Mouse (Mus musculus) forebrain, embryonic 14.5 days (tissue): Measurements from ENCODE around the gene Pam. TPM values are rescaled to one million over a fixed set of nuclear protein-coding genes. Genes with fewer than 3 reads are reported as not detected.

ENCODE experiments used
- ATAC-seq: fragments of 200-750 bp; cut with Nextera tagmentation; 2 replicates; pipeline ENCODE4 v1.8.0; 2017; ENCODE audit warnings: mild to moderate bottlenecking, moderate library complexity
- DNase-seq: peaks from one replicate; pipeline ENCODE4 v3.0.0-alpha.2; 2015; ENCODE audit warnings: low spot score
- H3K27ac ChIP-seq: fragments of 300-500 bp; sonication (generic); 2 replicates; pipeline ENCODE4 v1.5.1; 2014; ENCODE audit warnings: low read depth, mild to moderate bottlenecking, control low read depth, low read length, moderate library complexity
- H3K27me3 ChIP-seq: fragments of 300-500 bp; sonication (generic); replicated peaks from 2 replicates; pipeline ENCODE4 v1.6.1; 2014; ENCODE audit warnings: low read length, control low read depth, mixed read lengths; ENCODE audit not compliant: control insufficient read depth, insufficient read depth
- H3K36me3 ChIP-seq: fragments of 300-500 bp; sonication (generic); 2 replicates; pipeline ENCODE4 v1.6.1; 2014; ENCODE audit warnings: low read length, control low read depth; ENCODE audit not compliant: control insufficient read depth, insufficient read depth
- H3K4me1 ChIP-seq: fragments of 300-500 bp; sonication (generic); 2 replicates; pipeline ENCODE4 v1.6.1; 2014; ENCODE audit warnings: antibody characterized with exemption, low read length, control low read depth; ENCODE audit not compliant: control insufficient read depth, insufficient read depth
- H3K4me2 ChIP-seq: fragments of 300-500 bp; sonication (generic); 2 replicates; pipeline ENCODE4 v1.6.1; 2014; ENCODE audit warnings: mild to moderate bottlenecking, control low read depth, low read length
- H3K4me3 ChIP-seq: fragments of 300-500 bp; sonication (generic); 2 replicates; pipeline ENCODE4 v1.5.1; 2014; ENCODE audit warnings: low read depth, low read length, control low read depth
- H3K9ac ChIP-seq: fragments of 300-500 bp; sonication (generic); 2 replicates; pipeline ENCODE4 v1.6.1; 2014; ENCODE audit warnings: mild to moderate bottlenecking, low read length, control low read depth, moderate library complexity
- H3K9me3 ChIP-seq: fragments of 300-500 bp; sonication (generic); replicated peaks from 2 replicates; pipeline ENCODE4 v1.6.1; 2016; ENCODE audit warnings: low read length, control low read depth, mixed read lengths; ENCODE audit not compliant: control insufficient read depth
- WGBS: fragments of 180-500 bp; shearing (Covaris S2); extraction: QIAGEN DNeasy Blood & Tissue Kit; methylation state at CpG from one replicate; pipeline ENCODE4 v1.1.7; 2014; 5-methylcytosine and 5-hydroxymethylcytosine counted together
- polyA plus RNA-seq: library from polyadenylated mRNA; unstranded; fragments of >200 nt; fragmentation: Nextera tagmentation; extraction: Ambion mirVana; gene quantifications from 2 replicates; pipeline ENCODE4 v1.2.1, GENCODE M21; 2014

Gene Pam
- polyA plus RNA-seq, 1 experiment from 2014 or later: 41.7 TPM

DNA sequence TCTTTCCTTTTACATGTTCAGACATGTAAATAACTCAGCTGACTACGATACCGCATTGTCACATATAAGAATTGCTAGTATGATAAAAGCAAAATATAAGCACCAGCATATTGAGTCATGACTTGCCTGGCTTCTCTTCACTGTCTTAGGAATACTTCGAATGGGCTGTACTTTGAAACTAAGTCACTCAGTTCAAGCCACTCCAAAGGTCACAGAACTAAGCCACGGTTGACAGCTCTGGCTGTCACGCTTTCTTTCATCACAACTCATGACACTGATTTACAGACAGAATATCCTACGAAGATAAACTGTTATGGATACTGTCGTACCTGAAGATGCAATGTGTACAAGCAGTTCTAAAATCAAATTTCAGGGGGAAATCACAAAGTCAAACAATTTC, 168.7 kb downstream of the Pam start:
- ATAC-seq: no peak
- Histone ChIP-seq H3K4me2 (no peak overlapping the region), H3K9me3 (no peaks in the 10 kb centered on the region), H3K36me3 (no peaks in the 10 kb centered on the region), H3K9ac (no peak overlapping the region), H3K27me3 (no peaks in the 10 kb centered on the region), H3K4me1 (peaks cover 20% of the 10 kb centered on the region), H3K27ac (no peak overlapping the region), H3K4me3 (no peak overlapping the region)
- 94% methylated on average over 7 of the region's 7 CpGs for WGBS
- DNase-seq: no peak

DNA sequence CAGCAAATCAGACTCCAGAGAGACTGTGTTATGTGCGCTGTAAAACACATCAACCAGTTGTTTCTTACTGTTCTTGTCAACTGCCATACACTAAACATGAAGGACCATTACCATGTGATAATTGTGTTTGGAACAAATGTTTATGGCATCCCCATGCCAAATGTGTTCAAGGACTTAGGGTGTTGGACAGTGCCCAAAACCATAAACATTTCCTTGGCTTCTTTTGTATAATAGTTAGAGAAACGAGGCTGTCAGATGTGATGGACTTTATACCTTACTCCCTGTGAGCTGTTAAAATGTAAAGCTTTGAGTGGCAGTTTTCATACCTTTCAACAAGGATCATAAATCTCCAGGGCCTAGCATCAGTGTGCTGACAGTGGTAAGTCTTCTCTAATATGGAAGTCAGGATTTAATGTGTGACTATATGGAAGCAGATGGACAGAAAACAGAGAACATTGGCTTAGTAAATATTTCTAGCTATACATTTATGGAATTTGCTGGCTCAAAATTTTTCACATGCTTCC, 169.4 kb downstream of the Pam start:
- WGBS: 58% methylated on average over 2 of the region's 2 CpGs
- Histone ChIP-seq H3K9ac (no peak overlapping the region), H3K27me3 (no peaks in the 10 kb centered on the region), H3K36me3 (no peaks in the 10 kb centered on the region), H3K4me3 (no peak overlapping the region), H3K9me3 (no peaks in the 10 kb centered on the region), H3K27ac (no peak overlapping the region), H3K4me2 (no peak overlapping the region), H3K4me1 (peaks cover 15% of the 10 kb centered on the region)
- DNase-seq (no peak), ATAC-seq (no peak)

DNA sequence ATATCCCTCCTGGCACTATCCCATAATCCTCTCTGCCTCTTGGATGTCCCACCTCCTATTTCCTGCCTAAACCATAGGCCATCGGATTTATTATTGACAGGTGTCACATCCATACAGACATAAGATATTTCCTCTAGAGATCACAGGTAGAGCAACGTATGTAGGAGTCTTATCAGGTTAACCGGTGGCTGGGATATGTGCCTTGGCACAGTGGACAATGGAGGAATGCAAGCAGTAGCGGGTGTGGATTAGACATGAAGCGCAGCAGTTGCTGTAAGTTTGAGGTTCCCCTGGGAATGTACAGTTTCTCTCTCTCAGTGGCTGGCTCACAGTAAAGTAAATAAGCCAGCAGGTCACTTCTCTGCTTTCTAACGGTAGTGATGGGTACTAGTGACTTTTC, 173.1 kb downstream of the Pam start:
- Histone ChIP-seq H3K36me3 (no peaks in the 10 kb centered on the region), H3K27me3 (no peaks in the 10 kb centered on the region), H3K4me2 (no peak overlapping the region), H3K4me1 (peaks cover 3% of the 10 kb centered on the region; the same call in 1 of the 2 replicates), H3K27ac (no peak overlapping the region), H3K4me3 (no peak overlapping the region), H3K9me3 (no peaks in the 10 kb centered on the region), H3K9ac (no peak overlapping the region)
- DNase-seq (no peak), ATAC-seq (no peak)
- 91% methylated on average over 6 of the region's 6 CpGs for WGBS

DNA sequence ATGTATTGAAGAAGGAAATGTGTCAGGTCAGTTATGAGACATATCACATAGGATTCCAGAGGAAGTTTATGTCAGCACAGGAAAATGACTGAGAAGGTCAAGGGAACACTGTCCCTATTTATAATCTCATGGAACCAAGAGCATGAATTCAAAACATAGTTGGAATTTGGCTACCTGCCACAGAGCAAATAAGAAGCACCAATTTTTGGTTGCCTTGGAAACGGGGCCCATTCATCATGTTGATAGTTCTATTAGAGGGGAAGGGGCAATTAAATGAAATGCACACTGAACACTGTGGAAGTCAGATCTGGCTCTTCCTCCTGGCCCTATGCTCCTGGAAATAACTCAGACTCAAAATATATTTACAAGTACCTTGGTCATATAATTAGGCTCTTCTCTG, 173.6 kb downstream of the Pam start:
- DNase-seq: peak; percentile 65
- WGBS: 73% methylated on average over 1 of the region's 1 CpGs

DNA sequence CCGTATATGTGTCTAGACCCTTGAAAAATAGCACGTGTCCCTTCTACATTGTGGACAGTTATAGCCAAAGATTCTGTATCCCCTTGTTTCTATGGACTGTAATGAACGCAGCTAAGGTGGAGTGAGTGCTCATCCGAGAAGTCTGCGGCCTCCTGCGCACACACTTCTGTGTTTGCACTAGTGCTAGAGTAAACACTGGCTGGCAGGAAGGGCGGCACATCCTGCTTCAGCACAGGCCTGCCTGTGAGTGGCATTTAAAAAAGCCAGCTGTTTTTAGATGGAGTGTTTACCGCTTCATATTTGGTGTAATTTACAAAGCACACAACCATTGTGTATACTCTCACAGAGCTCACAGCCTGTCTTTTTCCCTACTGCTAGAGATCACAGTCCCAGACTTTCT, 177.0 kb downstream of the Pam start:
- DNase-seq (no peak), ATAC-seq (peak; percentile 44)
- 83% methylated on average over 8 of the region's 8 CpGs for WGBS
- no peak overlapping the region for H3K9ac ChIP-seq
- no peak overlapping the region for H3K27ac ChIP-seq
- no peaks in the 10 kb centered on the region for H3K9me3 ChIP-seq
- peaks cover 3% of the 10 kb centered on the region; the same call in 1 of the 2 replicates for H3K4me1 ChIP-seq
- no peak overlapping the region for H3K4me2 ChIP-seq
- no peaks in the 10 kb centered on the region for H3K27me3 ChIP-seq
- H3K36me3 ChIP-seq: no peaks in the 10 kb centered on the region
- H3K4me3 ChIP-seq: no peak overlapping the region

More for the DNA sequence above, 173.6 kb downstream of the Pam start:
- ATAC-seq: no peak
- Histone ChIP-seq H3K9ac (no peak overlapping the region), H3K9me3 (no peaks in the 10 kb centered on the region), H3K4me3 (no peak overlapping the region), H3K27ac (no peak overlapping the region), H3K4me2 (no peak overlapping the region), H3K4me1 (peaks cover 3% of the 10 kb centered on the region; the same call in 1 of the 2 replicates), H3K27me3 (no peaks in the 10 kb centered on the region), H3K36me3 (no peaks in the 10 kb centered on the region)

DNA sequence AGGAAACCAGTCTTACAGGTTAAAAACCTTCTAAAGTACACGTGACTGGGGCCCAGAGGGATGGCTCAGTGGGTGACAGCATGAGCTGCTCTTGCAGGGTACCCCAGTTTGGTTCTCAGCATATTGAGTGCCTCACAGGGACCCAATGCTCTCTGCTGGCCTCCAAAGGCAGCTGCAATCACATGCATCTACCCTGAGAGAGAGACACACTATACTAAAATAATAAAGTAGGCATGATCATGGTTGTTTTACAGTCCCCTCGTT, 178.5 kb downstream of the Pam start:
- Histone ChIP-seq H3K9me3 (no peaks in the 10 kb centered on the region), H3K27ac (no peak overlapping the region), H3K36me3 (no peaks in the 10 kb centered on the region), H3K27me3 (no peaks in the 10 kb centered on the region), H3K4me2 (no peak overlapping the region), H3K4me3 (no peak overlapping the region), H3K4me1 (peaks cover 1% of the 10 kb centered on the region; the same call in 1 of the 2 replicates), H3K9ac (no peak overlapping the region)
- DNase-seq: no peak
- 82% methylated on average over 2 of the region's 2 CpGs for WGBS
- no peak for ATAC-seq

DNA sequence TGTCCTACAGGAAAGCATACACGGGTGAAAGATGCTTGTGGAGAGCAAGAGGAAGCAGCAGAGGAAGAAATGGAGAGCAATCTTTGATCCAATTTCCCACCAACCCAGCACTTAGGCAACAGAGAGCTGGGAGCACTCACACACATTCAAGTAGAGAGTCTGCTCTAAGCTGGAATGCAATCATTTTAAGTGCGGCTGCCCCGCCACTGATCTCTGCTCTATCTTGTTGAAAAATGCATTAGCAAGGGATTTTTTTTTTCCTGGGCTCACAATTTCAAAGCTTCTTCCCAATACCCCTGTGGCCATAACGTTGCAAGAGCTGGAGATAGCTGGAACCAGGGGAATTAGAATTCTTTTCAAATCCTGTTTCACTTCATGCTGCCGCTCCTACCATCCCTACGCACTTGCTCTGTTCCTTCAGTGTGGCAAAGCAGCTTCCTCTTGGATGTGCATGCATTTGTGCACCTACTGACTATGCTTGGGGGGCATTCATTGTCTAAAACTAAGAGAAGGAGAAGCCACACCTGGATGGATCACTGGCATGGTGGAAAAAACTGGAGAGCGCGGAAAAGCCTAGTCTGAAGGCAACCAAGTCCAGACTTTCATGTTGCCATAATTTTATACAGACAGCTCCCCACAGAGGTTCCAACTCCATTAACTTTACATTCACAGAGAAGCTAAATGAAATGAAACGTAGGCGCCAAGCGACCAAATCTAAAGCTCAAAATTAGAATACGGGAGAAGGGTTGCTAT, 179.1 kb downstream of the Pam start:
- no peak overlapping the region for H3K9ac ChIP-seq
- H3K27ac ChIP-seq: no peak overlapping the region
- DNase-seq (no peak), ATAC-seq (no peak)
- no peaks in the 10 kb centered on the region for H3K36me3 ChIP-seq
- H3K4me2 ChIP-seq: no peak overlapping the region
- WGBS: 87% methylated on average over 12 of the region's 12 CpGs
- H3K4me1 ChIP-seq: no peaks in the 10 kb centered on the region
- H3K9me3 ChIP-seq: no peaks in the 10 kb centered on the region
- no peaks in the 10 kb centered on the region for H3K27me3 ChIP-seq
- no peak overlapping the region for H3K4me3 ChIP-seq

DNA sequence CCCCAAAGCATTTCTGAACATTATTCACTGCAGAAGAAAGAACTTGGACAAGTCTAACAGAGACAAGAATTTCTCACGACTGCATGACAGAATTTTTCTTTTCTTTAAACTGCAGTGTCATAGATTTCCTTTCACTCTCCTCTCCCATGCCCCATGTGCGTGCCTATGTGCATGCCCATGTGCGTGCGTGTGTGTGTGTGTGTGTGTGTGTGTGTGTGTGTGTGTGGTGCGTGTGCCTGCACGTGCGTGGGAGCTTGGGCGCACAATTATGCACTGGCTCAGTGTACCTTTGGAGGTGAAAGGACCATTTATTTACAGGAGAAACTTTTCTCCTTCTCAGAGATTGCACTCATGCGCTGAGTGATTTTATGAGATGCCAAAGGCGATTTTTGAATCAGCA, 179.7 kb downstream of the Pam start:
- Histone ChIP-seq H3K36me3 (no peaks in the 10 kb centered on the region), H3K9ac (no peak overlapping the region), H3K9me3 (no peaks in the 10 kb centered on the region), H3K27me3 (no peaks in the 10 kb centered on the region), H3K4me1 (no peaks in the 10 kb centered on the region), H3K4me2 (no peak overlapping the region), H3K27ac (no peak overlapping the region), H3K4me3 (no peak overlapping the region)
- 88% methylated on average over 10 of the region's 10 CpGs for WGBS
- DNase-seq (no peak), ATAC-seq (no peak)

DNA sequence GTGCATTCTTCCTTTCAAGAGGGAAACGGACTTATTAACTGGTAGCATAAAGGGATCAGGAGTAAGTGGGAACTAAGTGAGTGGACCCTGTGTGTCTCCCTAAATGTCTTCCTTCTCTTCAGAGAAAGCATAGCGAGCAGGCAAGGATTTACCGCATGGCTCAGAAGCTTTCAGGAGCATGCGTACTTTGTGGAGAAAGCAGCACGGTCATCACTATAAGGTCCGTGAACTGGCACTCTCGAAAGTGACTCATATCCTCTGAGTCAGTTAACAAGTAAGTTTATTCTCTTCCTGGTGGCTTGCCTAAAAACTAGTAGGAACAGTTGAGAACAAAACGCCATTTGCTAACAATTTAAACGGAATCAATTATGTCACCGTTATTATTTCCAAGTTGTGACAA, 184.6 kb downstream of the Pam start:
- Histone ChIP-seq H3K27me3 (no peaks in the 10 kb centered on the region), H3K4me3 (no peak overlapping the region), H3K4me2 (no peak overlapping the region), H3K9ac (no peak overlapping the region), H3K9me3 (no peaks in the 10 kb centered on the region), H3K4me1 (no peaks in the 10 kb centered on the region), H3K36me3 (no peaks in the 10 kb centered on the region), H3K27ac (no peak overlapping the region)
- no peak for DNase-seq
- no peak for ATAC-seq
- WGBS: 90% methylated on average over 10 of the region's 10 CpGs
